Mouse (Mus musculus) brain, embryonic 14.5 days (tissue): ENCODE data around the gene Gorab.

Experiments used
- CTCF ChIP-seq: fragments of 200-500 bp; IDR thresholded peaks from 2 replicates; pipeline ENCODE4 v1.5.1; 2012; ENCODE audit warnings: inconsistent platforms, mild to moderate bottlenecking, moderate library complexity, borderline replicate concordance; ENCODE audit not compliant: insufficient read depth, insufficient read length; ENCODE audit errors: extremely low read depth
- POLR2A ChIP-seq: fragments of 200-500 bp; IDR thresholded peaks from 2 replicates; pipeline ENCODE4 v1.6.1; 2012; ENCODE audit warnings: mild to moderate bottlenecking, inconsistent platforms, borderline replicate concordance; ENCODE audit not compliant: poor library complexity, insufficient read depth, insufficient read length, severe bottlenecking; ENCODE audit errors: extremely low read depth

- TF ChIP-seq POLR2A (no peak), CTCF (no peak)
Observed at GRCm38 (mm10) chr1:163360796-163361195, 42.7 kb downstream of the Gorab start.
